Mouse (Mus musculus) liver, embryonic 16.5 days (tissue): ENCODE data around the gene Nat8f6. TPM values are rescaled to one million over a fixed set of nuclear protein-coding genes. Genes with fewer than 3 reads are reported as not detected.
"Not testable (repeated sequence)": the region's sequence is repeated elsewhere in the genome, so short reads cannot be mapped to it uniquely, and the experiment has no call there.

Experiments
- ATAC-seq: fragments of 200-750 bp; cut with Nextera tagmentation; 2 replicates; pipeline ENCODE4 v1.8.0; 2017; ENCODE audit warnings: low read depth, mild to moderate bottlenecking, moderate number of reproducible peaks, moderate library complexity
- H3K27ac ChIP-seq: fragments of 300-500 bp; sonication (generic); 2 replicates; pipeline ENCODE4 v1.5.1; 2014; ENCODE audit warnings: mild to moderate bottlenecking, low read length
- H3K27me3 ChIP-seq: fragments of 300-500 bp; sonication (generic); 2 replicates; pipeline ENCODE4 v1.6.1; 2014; ENCODE audit warnings: low read depth, low read length, mixed read lengths; ENCODE audit not compliant: control insufficient read depth, insufficient read depth
- H3K36me3 ChIP-seq: fragments of 300-500 bp; sonication (generic); 2 replicates; pipeline ENCODE4 v1.6.1; 2014; ENCODE audit warnings: mild to moderate bottlenecking; ENCODE audit not compliant: control insufficient read depth, insufficient read depth
- H3K4me1 ChIP-seq: fragments of 300-500 bp; sonication (generic); 2 replicates; pipeline ENCODE4 v1.6.1; 2014; ENCODE audit warnings: low read depth, low read length, mixed read lengths; ENCODE audit not compliant: control insufficient read depth
- H3K4me2 ChIP-seq: fragments of 300-500 bp; sonication (generic); 2 replicates; pipeline ENCODE4 v1.6.1; 2014; ENCODE audit warnings: low read depth, low read length, mixed read lengths
- H3K4me3 ChIP-seq: fragments of 300-500 bp; sonication (generic); 2 replicates; pipeline ENCODE4 v1.5.1; 2014; ENCODE audit warnings: low read depth, mild to moderate bottlenecking, low read length
- H3K9ac ChIP-seq: fragments of 300-500 bp; sonication (generic); 2 replicates; pipeline ENCODE4 v1.6.1; 2014; ENCODE audit warnings: low read depth, low read length
- H3K9me3 ChIP-seq: fragments of 300-500 bp; sonication (generic); replicated peaks from 2 replicates; pipeline ENCODE4 v1.6.1; 2016; ENCODE audit warnings: low read length; ENCODE audit not compliant: control insufficient read depth
- WGBS: fragments of 180-500 bp; shearing (Covaris S2); extraction: QIAGEN DNeasy Blood & Tissue Kit; methylation state at CpG from one replicate; pipeline ENCODE4 v1.1.7; 2014; ENCODE audit not compliant: insufficient replicate concordance; 5-methylcytosine and 5-hydroxymethylcytosine counted together
- polyA plus RNA-seq: library from polyadenylated mRNA; unstranded; fragments of >200 nt; fragmentation: Nextera tagmentation; extraction: Ambion mirVana; gene quantifications from 2 replicates; pipeline ENCODE4 v1.2.1, GENCODE M21; 2015

Nat8f6 gene
- polyA plus RNA-seq, 1 experiment from 2014 or later: not detected

- H3K9me3 ChIP-seq: no peaks in the 10 kb centered on the region
- no peaks in the 10 kb centered on the region for H3K27me3 ChIP-seq
- no peak overlapping the region for H3K4me2 ChIP-seq
- no peak overlapping the region for H3K4me3 ChIP-seq
- 60% methylated on average over 1 of the region's 1 CpGs for WGBS
- H3K9ac ChIP-seq: no peak overlapping the region
- no peaks in the 10 kb centered on the region for H3K36me3 ChIP-seq
- no peak overlapping the region for H3K27ac ChIP-seq
- no peaks in the 10 kb centered on the region for H3K4me1 ChIP-seq
- no peak for ATAC-seq
Measured at GRCm38 (mm10) chr6:85823382-85824090, 2.8 kb upstream of the Nat8f6 start.

- H3K9ac ChIP-seq: no peak overlapping the region
- H3K9me3 ChIP-seq: no peaks in the 10 kb centered on the region
- no peak for ATAC-seq
- H3K27ac ChIP-seq: no peak overlapping the region
- H3K27me3 ChIP-seq: no peaks in the 10 kb centered on the region
- H3K4me3 ChIP-seq: no peak overlapping the region
- H3K36me3 ChIP-seq: no peaks in the 10 kb centered on the region
- H3K4me1 ChIP-seq: no peaks in the 10 kb centered on the region
- WGBS: 63% methylated on average over 4 of the region's 4 CpGs
- no peak overlapping the region for H3K4me2 ChIP-seq
Measured at GRCm38 (mm10) chr6:85822286-85822685, 1.5 kb upstream of the Nat8f6 start.

GRCm38 (mm10) chr6:85818338-85818737, 2.4 kb downstream of the Nat8f6 start:
- 38% methylated on average over 1 of the region's 1 CpGs for WGBS
- no peaks in the 10 kb centered on the region for H3K4me1 ChIP-seq
- no peaks in the 10 kb centered on the region for H3K27me3 ChIP-seq
- no peak for ATAC-seq
- no peak overlapping the region for H3K9ac ChIP-seq
- no peaks in the 10 kb centered on the region for H3K36me3 ChIP-seq
- H3K4me2 ChIP-seq: no peak overlapping the region
- no peak overlapping the region for H3K27ac ChIP-seq
- no peak overlapping the region for H3K4me3 ChIP-seq
- no peaks in the 10 kb centered on the region for H3K9me3 ChIP-seq

- no peaks in the 10 kb centered on the region for H3K9me3 ChIP-seq
- no peak overlapping the region for H3K4me2 ChIP-seq
- H3K27ac ChIP-seq: no peak overlapping the region
- H3K27me3 ChIP-seq: no peaks in the 10 kb centered on the region
- H3K4me3 ChIP-seq: no peak overlapping the region
- no peaks in the 10 kb centered on the region for H3K36me3 ChIP-seq
- ATAC-seq: no peak
- H3K9ac ChIP-seq: no peak overlapping the region
- 54% methylated on average over 2 of the region's 2 CpGs for WGBS
- no peaks in the 10 kb centered on the region for H3K4me1 ChIP-seq
Measured at GRCm38 (mm10) chr6:85813339-85813738, 7.4 kb downstream of the Nat8f6 start.

- H3K27me3 ChIP-seq, H3K36me3 ChIP-seq, H3K4me1 ChIP-seq, H3K4me3 ChIP-seq, H3K9ac ChIP-seq, H3K4me2 ChIP-seq, ATAC-seq, H3K27ac ChIP-seq, H3K9me3 ChIP-seq: not testable (repeated sequence)
- WGBS: 51% methylated on average over 3 of the region's 3 CpGs
Measured at GRCm38 (mm10) chr6:85810942-85811537, 9.7 kb downstream of the Nat8f6 start.

- H3K4me3 ChIP-seq, H3K27ac ChIP-seq, H3K4me2 ChIP-seq, H3K4me1 ChIP-seq, ATAC-seq, H3K36me3 ChIP-seq, H3K9me3 ChIP-seq, H3K27me3 ChIP-seq, H3K9ac ChIP-seq: not testable (repeated sequence)
- WGBS: 63% methylated on average over 2 of the region's 3 CpGs
Measured at GRCm38 (mm10) chr6:85810514-85810913, 10.2 kb downstream of the Nat8f6 start.

GRCm38 (mm10) chr6:85809784-85810183, 11.0 kb downstream of the Nat8f6 start:
- not testable (repeated sequence) for H3K27ac ChIP-seq, H3K9me3 ChIP-seq, H3K4me3 ChIP-seq, H3K36me3 ChIP-seq, H3K4me1 ChIP-seq, H3K27me3 ChIP-seq, ATAC-seq, H3K9ac ChIP-seq, H3K4me2 ChIP-seq
- WGBS: 41% methylated on average over 2 of the region's 3 CpGs

- ATAC-seq: not testable (repeated sequence)
- WGBS: 48% methylated on average over 5 of the region's 5 CpGs
Measured at GRCm38 (mm10) chr6:85803180-85803579, 17.6 kb downstream of the Nat8f6 start.

GRCm38 (mm10) chr6:85765532-85765931, 55.2 kb downstream of the Nat8f6 start, which contains the start of gene Nat8f3:
TSS of gene Nat8f3 (minus strand) at chr6:85765754.
- H3K4me1 ChIP-seq, H3K4me2 ChIP-seq, H3K27me3 ChIP-seq, H3K9me3 ChIP-seq, H3K36me3 ChIP-seq, H3K9ac ChIP-seq, H3K4me3 ChIP-seq, ATAC-seq, H3K27ac ChIP-seq: not testable (repeated sequence)
- WGBS: 48% methylated on average over 13 of the region's 13 CpGs

More at GRCm38 (mm10) chr6:85803180-85803579, 17.6 kb downstream of the Nat8f6 start:
- not testable (repeated sequence) for H3K4me2 ChIP-seq, H3K27ac ChIP-seq, H3K36me3 ChIP-seq, H3K9ac ChIP-seq, H3K9me3 ChIP-seq, H3K4me1 ChIP-seq, H3K27me3 ChIP-seq, H3K4me3 ChIP-seq
